Mouse (Mus musculus) lung, adult 2 months (tissue): ENCODE measurements around the gene Calhm2. TPM values are rescaled to one million over a fixed set of nuclear protein-coding genes. Genes with fewer than 3 reads are reported as not detected.

Source experiments
- DNase-seq: peaks from one replicate; pipeline ENCODE4 v3.0.0; 2022
- H3K4me1 ChIP-seq: fragments of 200-500 bp; 2 replicates; pipeline ENCODE4 v1.6.1; 2011; ENCODE audit warnings: low read length; ENCODE audit not compliant: control insufficient read depth, insufficient read depth
- H3K4me3 ChIP-seq: fragments of 200-500 bp; replicated peaks from 2 replicates; pipeline ENCODE3; 2011; ENCODE audit warnings: low read depth, mild to moderate bottlenecking, control low read depth, low read length; ENCODE audit errors: extremely low read depth
- CTCF ChIP-seq: fragments of 200-500 bp; IDR thresholded peaks from 2 replicates; pipeline ENCODE4 v1.5.1; 2011; ENCODE audit warnings: mild to moderate bottlenecking, low read length, control low read depth; ENCODE audit not compliant: insufficient read depth
- POLR2A ChIP-seq: fragments of 200-500 bp; IDR thresholded peaks from 2 replicates; pipeline ENCODE4 v1.6.1; 2011; ENCODE audit warnings: low read depth, mild to moderate bottlenecking, control low read depth, low read length, borderline replicate concordance; ENCODE audit errors: extremely low read depth
- WGBS: fragments of 180-500 bp; shearing (Covaris S2); methylation state at CpG from one replicate; pipeline ENCODE4 v1.1.7; 2018; 5-methylcytosine and 5-hydroxymethylcytosine counted together
- polyA plus RNA-seq: library from polyadenylated mRNA; depleted of rRNA; stranded (reverse); fragments of >200 nt; gene quantifications from 2 replicates; pipeline ENCODE4 v1.2.3, GENCODE M21; 2012

Calhm2 gene
- polyA plus RNA-seq, 1 experiment, result 23.7 TPM

DNA sequence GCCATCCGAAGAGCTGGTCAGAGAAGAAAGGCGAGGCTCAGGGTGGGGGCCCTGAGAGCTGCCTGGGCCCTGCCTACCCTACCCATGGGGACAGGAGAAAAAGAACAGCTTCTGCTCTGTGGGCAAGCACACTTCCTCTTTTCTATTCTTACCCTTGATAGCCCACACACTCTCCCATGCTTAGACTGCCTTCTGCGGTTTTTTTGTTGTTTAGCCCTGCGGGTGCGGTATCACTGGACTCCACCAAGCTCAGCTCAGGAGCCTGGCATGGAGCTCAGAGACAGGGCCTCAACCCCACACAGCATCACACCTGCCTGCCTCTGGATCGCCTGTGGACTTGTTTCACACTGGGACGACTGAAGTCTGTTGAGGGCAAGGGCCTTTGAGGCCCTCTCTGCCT, 4.9 kb downstream of the Calhm2 start:
- Histone ChIP-seq H3K4me3 (no peak overlapping the region), H3K4me1 (peaks cover 7% of the 10 kb centered on the region)
- DNase-seq, result no peak
- WGBS, result 72% methylated on average over 7 of the region's 7 CpGs
- TF ChIP-seq POLR2A, result no peak
- no peak for TF ChIP-seq CTCF

DNA sequence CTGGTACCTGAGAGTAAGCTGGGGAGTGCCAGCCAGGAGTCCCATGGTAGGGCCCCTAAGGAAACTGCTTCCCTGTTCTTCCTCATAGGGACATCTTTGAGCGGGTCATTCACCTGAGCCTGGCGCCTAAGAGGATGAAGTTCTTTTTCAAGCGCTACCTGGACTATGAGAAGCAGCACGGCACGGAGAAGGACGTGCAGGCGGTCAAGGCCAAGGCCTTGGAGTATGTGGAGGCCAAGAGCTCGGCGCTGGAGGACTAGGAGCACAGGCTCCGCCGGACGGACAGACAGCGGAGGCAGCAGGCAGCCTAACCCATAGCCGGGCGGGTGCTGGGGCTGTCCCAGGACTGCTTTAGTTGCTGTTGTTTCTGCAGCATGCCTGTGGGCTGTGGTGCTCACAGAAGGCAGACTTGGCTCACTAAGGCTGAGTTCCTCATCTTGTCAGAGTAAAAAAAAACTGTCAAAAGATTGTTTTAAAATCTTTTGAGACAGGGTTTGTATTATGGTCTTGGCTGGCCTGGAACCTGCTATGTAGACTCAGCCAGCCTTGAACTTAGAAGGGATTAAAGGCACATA, 7.5 kb downstream of the Calhm2 start:
- WGBS, result 94% methylated on average over 15 of the region's 15 CpGs
- TF ChIP-seq POLR2A (no peak), CTCF (no peak)
- Histone ChIP-seq H3K4me1 (no peaks in the 10 kb centered on the region), H3K4me3 (no peak overlapping the region)
- DNase-seq, result no peak

DNA sequence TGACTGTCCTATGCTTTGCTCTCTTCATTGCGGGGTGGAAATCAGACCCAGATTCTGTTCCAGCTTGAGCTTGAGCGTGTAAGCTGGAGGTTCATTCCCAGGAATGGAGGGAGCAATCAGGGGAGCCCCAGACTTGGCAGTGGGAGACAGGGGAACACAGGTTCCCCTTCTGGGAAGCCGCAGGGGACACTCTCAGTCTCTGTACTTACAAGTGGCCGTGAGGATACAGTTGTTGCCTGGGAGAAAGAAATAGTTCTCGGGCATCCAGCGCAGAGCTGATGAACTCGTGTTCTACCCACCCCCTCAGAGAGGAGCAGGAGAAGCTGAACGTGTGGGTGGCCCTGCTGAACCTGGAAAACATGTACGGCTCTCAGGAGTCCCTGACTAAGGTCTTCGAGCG, 9.3 kb downstream of the Calhm2 start:
- Histone ChIP-seq H3K4me1 (no peaks in the 10 kb centered on the region), H3K4me3 (no peak overlapping the region)
- DNase-seq, result no peak
- no peak for TF ChIP-seq POLR2A
- no peak for TF ChIP-seq CTCF
- WGBS, result 91% methylated on average over 11 of the region's 11 CpGs

DNA sequence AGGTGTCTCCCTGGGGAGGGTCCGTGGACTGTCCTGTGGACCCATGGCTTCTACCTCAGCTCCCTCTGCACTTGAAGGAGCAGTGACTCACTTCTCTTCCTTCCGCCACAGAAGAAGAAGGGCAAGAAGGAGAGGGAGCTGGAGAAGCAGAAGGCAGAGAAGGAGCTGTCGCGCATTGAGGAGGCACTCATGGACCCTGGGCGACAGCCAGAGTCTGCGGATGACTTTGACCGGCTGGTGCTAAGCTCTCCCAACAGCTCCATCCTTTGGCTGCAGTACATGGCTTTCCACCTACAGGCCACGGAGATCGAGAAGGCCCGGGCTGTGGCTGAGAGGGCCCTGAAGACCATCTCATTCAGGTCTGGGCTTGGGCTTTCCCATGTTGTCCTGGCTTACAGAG, 9.9 kb downstream of the Calhm2 start:
- Histone ChIP-seq H3K4me1 (no peaks in the 10 kb centered on the region), H3K4me3 (no peak overlapping the region)
- DNase-seq, result no peak
- TF ChIP-seq POLR2A (no peak), CTCF (no peak)
- 84% methylated on average over 10 of the region's 10 CpGs for WGBS

DNA sequence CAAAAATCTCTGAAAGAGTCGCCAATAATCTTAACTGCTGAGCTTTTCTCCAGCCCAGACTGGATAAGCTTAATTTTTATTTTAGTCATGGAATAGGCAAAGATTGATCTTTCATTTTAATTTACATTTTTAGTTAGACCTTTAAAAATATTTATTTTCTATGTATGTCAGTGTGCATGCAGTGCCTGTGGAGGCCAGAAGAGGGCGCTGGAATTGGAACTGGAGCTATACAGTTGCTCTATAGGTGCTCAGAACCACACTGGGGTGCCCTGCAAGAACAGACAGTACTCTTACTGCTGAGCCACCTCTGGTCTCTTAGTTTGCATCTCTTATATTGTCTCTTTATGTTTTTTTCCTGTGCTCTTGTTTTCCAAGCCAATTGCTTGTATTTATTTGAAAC, 15.3 kb downstream of the Calhm2 start:
- no peak for DNase-seq
- WGBS, result 26% methylated on average over 2 of the region's 2 CpGs
- Histone ChIP-seq H3K4me1 (no peaks in the 10 kb centered on the region), H3K4me3 (no peak overlapping the region)
- TF ChIP-seq POLR2A (no peak), CTCF (peak; percentile 69)

DNA sequence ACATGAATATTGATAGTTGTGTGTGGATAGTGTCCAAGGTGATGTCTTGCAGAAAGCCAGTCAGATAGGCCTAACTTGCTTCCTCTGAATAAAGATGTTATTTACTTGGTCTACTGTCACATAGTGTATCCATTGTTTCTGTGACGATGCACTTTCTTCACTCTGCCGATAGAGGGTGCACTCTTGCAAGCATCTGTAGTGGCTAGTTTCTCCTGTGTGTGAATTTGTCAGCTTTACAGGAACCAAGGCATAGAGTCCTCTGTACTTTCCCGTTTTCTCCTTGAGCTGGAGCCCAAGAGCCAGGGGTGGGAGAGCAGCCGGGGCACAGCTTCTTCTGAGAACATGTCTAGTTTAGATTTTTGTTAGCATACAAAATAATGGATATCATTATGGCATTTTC, 17.0 kb downstream of the Calhm2 start:
- 40% methylated on average over 4 of the region's 4 CpGs for WGBS
- TF ChIP-seq POLR2A, result no peak
- TF ChIP-seq CTCF, result peak; percentile 37; the same call in 1 of the 2 replicates

DNA sequence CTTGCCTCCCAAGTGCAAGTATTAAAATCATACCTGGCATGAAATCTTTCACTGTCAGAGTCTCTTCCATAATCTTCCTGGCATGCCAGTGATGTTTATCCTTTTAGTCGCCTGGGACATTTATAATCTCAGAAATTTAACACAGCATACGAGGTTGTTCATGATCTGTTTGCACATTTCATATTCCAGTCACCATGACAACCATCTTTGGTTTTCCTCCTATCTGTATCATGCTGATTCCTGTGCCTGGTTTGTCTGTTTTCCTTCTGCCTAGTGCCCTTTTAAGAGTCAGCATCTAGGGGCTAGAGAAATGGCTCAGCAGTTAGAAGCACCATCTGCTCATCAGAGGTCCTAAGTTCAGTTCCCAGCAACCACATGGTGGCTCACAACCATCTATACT, 19.5 kb downstream of the Calhm2 start:
- H3K4me3 ChIP-seq, result no peak overlapping the region
- no peak for DNase-seq
- no peak for TF ChIP-seq POLR2A
- TF ChIP-seq CTCF, result no peak
- 64% methylated on average over 2 of the region's 2 CpGs for WGBS
- no peaks in the 10 kb centered on the region for H3K4me1 ChIP-seq

More for the DNA sequence above, 17.0 kb downstream of the Calhm2 start:
- H3K4me3 ChIP-seq, result no peak overlapping the region
- no peaks in the 10 kb centered on the region for H3K4me1 ChIP-seq
- no peak for DNase-seq

DNA sequence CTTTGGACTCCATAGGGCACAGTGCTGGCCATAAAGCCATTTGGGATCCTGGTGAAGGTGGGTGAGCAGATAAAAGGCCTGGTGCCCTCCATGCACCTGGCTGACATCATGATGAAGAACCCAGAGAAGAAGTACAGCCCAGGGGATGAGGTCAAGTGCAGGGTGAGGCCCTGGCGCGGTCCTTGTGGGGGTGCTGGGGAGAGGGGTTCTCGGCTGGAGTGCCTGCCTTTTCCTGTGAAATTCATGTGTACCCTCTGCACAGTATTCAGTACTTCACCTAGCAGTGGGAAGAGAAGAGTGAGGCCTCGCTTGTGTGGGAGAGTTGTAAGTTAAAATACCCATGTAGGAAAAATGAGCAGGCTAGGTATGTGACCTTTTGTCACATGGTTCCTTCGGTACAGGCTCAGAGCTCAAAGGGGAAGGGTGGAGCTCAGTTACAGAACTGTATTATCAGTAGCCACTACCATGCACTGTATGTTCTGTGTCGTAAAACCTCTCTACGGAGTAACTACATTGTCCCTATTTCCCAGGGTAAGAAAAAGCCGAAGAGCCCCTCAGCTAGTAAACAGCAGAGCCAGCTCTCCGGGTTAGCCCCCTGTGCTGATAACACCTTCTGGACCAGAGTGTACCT, 33.3 kb downstream of the Calhm2 start:
- no peak for TF ChIP-seq POLR2A
- TF ChIP-seq CTCF, result no peak
- no peaks in the 10 kb centered on the region for H3K4me1 ChIP-seq
- no peak for DNase-seq
- no peak overlapping the region for H3K4me3 ChIP-seq
- 91% methylated on average over 9 of the region's 9 CpGs for WGBS

DNA sequence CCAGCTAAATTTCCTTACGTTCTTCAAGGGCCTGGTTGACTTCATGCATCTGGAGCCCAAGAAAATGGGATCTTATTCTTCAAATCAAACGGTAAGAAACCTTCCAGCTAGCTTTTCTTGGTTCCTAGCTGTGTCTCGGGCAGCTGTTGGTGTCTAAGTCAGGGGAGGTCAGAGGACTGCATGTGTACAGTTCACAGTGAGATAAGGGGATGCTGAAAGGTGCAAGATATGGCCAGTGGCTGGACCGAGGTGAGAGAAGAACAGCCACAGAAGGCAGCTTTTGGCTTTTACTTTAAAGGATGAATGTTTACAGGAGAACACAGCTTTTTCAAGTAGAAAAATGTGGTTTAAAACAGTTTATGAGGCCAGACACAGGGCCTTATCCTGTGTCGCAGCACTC, 37.0 kb downstream of the Calhm2 start:
- Histone ChIP-seq H3K4me1 (no peaks in the 10 kb centered on the region), H3K4me3 (no peak overlapping the region)
- WGBS, result 94% methylated on average over 5 of the region's 5 CpGs
- no peak for DNase-seq
- TF ChIP-seq POLR2A (no peak), CTCF (no peak)

DNA sequence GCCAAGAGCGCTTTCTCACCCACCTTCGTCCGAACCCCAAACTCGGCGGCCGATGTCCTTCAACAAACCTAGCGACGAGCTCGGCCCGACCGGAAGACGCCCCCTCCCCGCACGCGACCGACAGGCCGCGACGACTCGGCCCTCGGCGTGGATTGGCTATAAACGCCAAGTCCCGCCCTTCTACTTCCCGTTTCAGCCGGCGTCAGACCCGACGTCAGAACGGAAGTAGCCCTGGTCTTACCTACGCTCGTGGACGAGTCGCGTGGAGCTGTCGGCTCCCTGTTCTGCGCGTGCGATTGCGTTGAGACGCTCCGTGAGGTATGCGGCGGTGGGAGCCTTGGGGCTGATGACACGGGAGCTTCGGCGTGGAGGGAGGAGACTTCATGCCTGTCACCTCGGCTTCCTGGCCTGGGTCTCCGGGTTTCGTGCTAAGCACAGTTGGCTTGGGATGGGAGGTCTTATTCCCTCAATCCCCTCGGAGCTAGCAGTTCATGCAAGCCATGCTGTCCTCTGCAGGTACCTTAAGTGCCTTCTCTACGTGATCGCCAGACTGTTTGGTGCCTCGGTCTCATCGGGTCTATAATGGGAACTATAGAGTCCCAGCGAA, 47.4 kb downstream of the Calhm2 start, which contains the start of the genes Usmg5 and Pdcd11:
Gene Usmg5, minus strand, starts transcription at position 98 of the 607 bp plus-strand sequence.
Gene Pdcd11, plus strand, starts transcription at position 219 of the 607 bp plus-strand sequence.
- Histone ChIP-seq H3K4me3 (peak within 1 kb of the TSS; percentile 94), H3K4me1 (no peaks in the 10 kb centered on the region)
- DNase-seq, result peak; percentile 96
- under 1% methylated on average over 56 of the region's 56 CpGs for WGBS
- no peak for TF ChIP-seq CTCF
- TF ChIP-seq POLR2A, result peak; percentile 85; the same call in 1 of the 2 replicates
